Mouse (Mus musculus): Measurements from ENCODE around the gene Ets1. TPM values are rescaled to one million over a fixed set of nuclear protein-coding genes. Genes with fewer than 3 reads are reported as not detected.

The Ets1 gene
- polyA plus RNA-seq, 1 experiment from 2014 or later = 41.3 TPM

- H3K27me3 ChIP-seq (replicated peaks) = no peaks in the 10 kb centered on the region
- H3K4me1 ChIP-seq = no peaks in the 10 kb centered on the region
- H3K27ac ChIP-seq = no peak overlapping the region
- H3K9ac ChIP-seq = no peak overlapping the region
- 76% methylated on average over 6 of the region's 6 CpGs for WGBS
- no peaks in the 10 kb centered on the region for H3K36me3 ChIP-seq
- no peak for ATAC-seq (ENCODE audit: insufficient read depth, low FRiP score, low read depth)
- H3K4me2 ChIP-seq = no peak overlapping the region
- no peak overlapping the region for H3K4me3 ChIP-seq (replicated peaks)
- H3K9me3 ChIP-seq = no peaks in the 10 kb centered on the region
These were observed 110.6 kb downstream of the Ets1 start for GRCm38 (mm10) chr9:32746615-32747014.

- Histone ChIP-seq H3K27ac (no peak overlapping the region), H3K9ac (no peak overlapping the region), H3K4me2 (no peak overlapping the region), H3K27me3 (replicated peaks) (no peaks in the 10 kb centered on the region), H3K36me3 (no peaks in the 10 kb centered on the region), H3K9me3 (no peaks in the 10 kb centered on the region), H3K4me3 (replicated peaks) (no peak overlapping the region), H3K4me1 (no peaks in the 10 kb centered on the region)
- no peak for ATAC-seq (ENCODE audit: insufficient read depth, low FRiP score, low read depth)
- WGBS = 79% methylated on average over 8 of the region's 8 CpGs
These were observed 111.6 kb downstream of the Ets1 start for GRCm38 (mm10) chr9:32747624-32748023.

- WGBS = 87% methylated on average over 5 of the region's 5 CpGs
- Histone ChIP-seq H3K27ac (no peak overlapping the region), H3K36me3 (no peaks in the 10 kb centered on the region), H3K4me3 (replicated peaks) (no peak overlapping the region), H3K27me3 (replicated peaks) (no peaks in the 10 kb centered on the region), H3K4me2 (no peak overlapping the region), H3K9me3 (no peaks in the 10 kb centered on the region), H3K9ac (no peak overlapping the region), H3K4me1 (no peaks in the 10 kb centered on the region)
- ATAC-seq (ENCODE audit: insufficient read depth, low FRiP score, low read depth) = no peak
These were observed 112.5 kb downstream of the Ets1 start for GRCm38 (mm10) chr9:32748552-32748951.

- Histone ChIP-seq H3K9ac (no peak overlapping the region), H3K4me3 (replicated peaks) (no peak overlapping the region), H3K36me3 (0 out of 2 replicates have a peak, but pooled peaks cover 2% of the 10 kb centered on the region), H3K4me2 (no peak overlapping the region), H3K27me3 (replicated peaks) (no peaks in the 10 kb centered on the region), H3K9me3 (no peaks in the 10 kb centered on the region), H3K4me1 (no peaks in the 10 kb centered on the region), H3K27ac (no peak overlapping the region)
- ATAC-seq (ENCODE audit: insufficient read depth, low FRiP score, low read depth) = no peak
- 80% methylated on average over 13 of the region's 13 CpGs for WGBS
These were observed 113.9 kb downstream of the Ets1 start for GRCm38 (mm10) chr9:32749721-32750480.

GRCm38 (mm10) chr9:32752602-32753001 lies 116.6 kb downstream of the Ets1 start:
- ATAC-seq (ENCODE audit: insufficient read depth, low FRiP score, low read depth) = no peak
- Histone ChIP-seq H3K27me3 (replicated peaks) (no peaks in the 10 kb centered on the region), H3K9ac (no peak overlapping the region), H3K9me3 (no peaks in the 10 kb centered on the region), H3K36me3 (peaks cover 8% of the 10 kb centered on the region; the same call in 1 of the 2 replicates), H3K4me3 (replicated peaks) (no peak overlapping the region), H3K4me1 (no peaks in the 10 kb centered on the region), H3K27ac (no peak overlapping the region), H3K4me2 (no peak overlapping the region)
- 61% methylated on average over 5 of the region's 5 CpGs for WGBS

GRCm38 (mm10) chr9:32754311-32754710 lies 118.3 kb downstream of the Ets1 start:
- no peak for ATAC-seq (ENCODE audit: insufficient read depth, low FRiP score, low read depth)
- no peak overlapping the region for H3K4me2 ChIP-seq
- peaks cover 8% of the 10 kb centered on the region; the same call in 1 of the 2 replicates for H3K36me3 ChIP-seq
- WGBS = 94% methylated on average over 15 of the region's 15 CpGs
- H3K4me3 ChIP-seq (replicated peaks) = no peak overlapping the region
- no peak overlapping the region for H3K27ac ChIP-seq
- H3K9ac ChIP-seq = no peak overlapping the region
- H3K9me3 ChIP-seq = no peaks in the 10 kb centered on the region
- no peaks in the 10 kb centered on the region for H3K27me3 ChIP-seq (replicated peaks)
- H3K4me1 ChIP-seq = no peaks in the 10 kb centered on the region

GRCm38 (mm10) chr9:32756002-32756401 lies 120.0 kb downstream of the Ets1 start:
- Histone ChIP-seq H3K4me3 (replicated peaks) (no peak overlapping the region), H3K9me3 (no peaks in the 10 kb centered on the region), H3K27ac (no peak overlapping the region), H3K4me1 (no peaks in the 10 kb centered on the region), H3K9ac (no peak overlapping the region), H3K36me3 (peaks cover 8% of the 10 kb centered on the region; the same call in 1 of the 2 replicates), H3K27me3 (replicated peaks) (no peaks in the 10 kb centered on the region), H3K4me2 (no peak overlapping the region)
- no peak for ATAC-seq (ENCODE audit: insufficient read depth, low FRiP score, low read depth)
- WGBS = 75% methylated on average over 2 of the region's 2 CpGs

GRCm38 (mm10) chr9:32758280-32758905 lies 122.4 kb downstream of the Ets1 start:
- Histone ChIP-seq H3K9ac (no peak overlapping the region), H3K9me3 (no peaks in the 10 kb centered on the region), H3K4me3 (replicated peaks) (no peak overlapping the region), H3K36me3 (peaks cover 8% of the 10 kb centered on the region; the same call in 1 of the 2 replicates), H3K27ac (no peak overlapping the region), H3K4me2 (no peak overlapping the region), H3K4me1 (no peaks in the 10 kb centered on the region), H3K27me3 (replicated peaks) (no peaks in the 10 kb centered on the region)
- WGBS = 87% methylated on average over 5 of the region's 5 CpGs
- no peak for ATAC-seq (ENCODE audit: insufficient read depth, low FRiP score, low read depth)

GRCm38 (mm10) chr9:32760649-32761157 lies 124.7 kb downstream of the Ets1 start:
- Histone ChIP-seq H3K27ac (no peak overlapping the region), H3K4me2 (no peak overlapping the region), H3K36me3 (no peaks in the 10 kb centered on the region), H3K4me1 (no peaks in the 10 kb centered on the region), H3K27me3 (replicated peaks) (no peaks in the 10 kb centered on the region), H3K9ac (no peak overlapping the region), H3K9me3 (no peaks in the 10 kb centered on the region), H3K4me3 (replicated peaks) (no peak overlapping the region)
- no peak for ATAC-seq (ENCODE audit: insufficient read depth, low FRiP score, low read depth)
- 61% methylated on average over 4 of the region's 4 CpGs for WGBS

- WGBS = 51% methylated on average over 2 of the region's 2 CpGs
- no peak overlapping the region for H3K4me3 ChIP-seq (replicated peaks)
- no peaks in the 10 kb centered on the region for H3K9me3 ChIP-seq
- no peak overlapping the region for H3K27ac ChIP-seq
- no peak overlapping the region for H3K4me2 ChIP-seq
- H3K36me3 ChIP-seq = no peaks in the 10 kb centered on the region
- no peak overlapping the region for H3K9ac ChIP-seq
- no peaks in the 10 kb centered on the region for H3K4me1 ChIP-seq
- no peak for ATAC-seq (ENCODE audit: insufficient read depth, low FRiP score, low read depth)
- no peaks in the 10 kb centered on the region for H3K27me3 ChIP-seq (replicated peaks)
These were observed 125.3 kb downstream of the Ets1 start for GRCm38 (mm10) chr9:32761326-32761725.

- H3K9ac ChIP-seq = no peak overlapping the region
- no peaks in the 10 kb centered on the region for H3K27me3 ChIP-seq (replicated peaks)
- no peak overlapping the region for H3K4me3 ChIP-seq (replicated peaks)
- 75% methylated on average over 9 of the region's 9 CpGs for WGBS
- no peak overlapping the region for H3K27ac ChIP-seq
- no peak for ATAC-seq (ENCODE audit: insufficient read depth, low FRiP score, low read depth)
- no peak overlapping the region for H3K4me2 ChIP-seq
- no peaks in the 10 kb centered on the region for H3K9me3 ChIP-seq
- no peaks in the 10 kb centered on the region for H3K36me3 ChIP-seq
- no peaks in the 10 kb centered on the region for H3K4me1 ChIP-seq
These were observed 128.4 kb downstream of the Ets1 start for GRCm38 (mm10) chr9:32764374-32764773.

GRCm38 (mm10) chr9:32765123-32765522 lies 129.1 kb downstream of the Ets1 start:
- no peaks in the 10 kb centered on the region for H3K9me3 ChIP-seq
- no peak for ATAC-seq (ENCODE audit: insufficient read depth, low FRiP score, low read depth)
- no peak overlapping the region for H3K4me3 ChIP-seq (replicated peaks)
- 92% methylated on average over 3 of the region's 3 CpGs for WGBS
- no peak overlapping the region for H3K4me2 ChIP-seq
- H3K4me1 ChIP-seq = no peaks in the 10 kb centered on the region
- no peaks in the 10 kb centered on the region for H3K27me3 ChIP-seq (replicated peaks)
- H3K27ac ChIP-seq = no peak overlapping the region
- H3K9ac ChIP-seq = no peak overlapping the region
- no peaks in the 10 kb centered on the region for H3K36me3 ChIP-seq
